Mouse (Mus musculus): ENCODE measurements at regions not wholly inside any gene's neighbourhood (a gene's known extent, or its start where the extent isn't known, plus 50 kb on each side); places are given as distances from the start of the nearest gene placed in this dataset.

DNA sequence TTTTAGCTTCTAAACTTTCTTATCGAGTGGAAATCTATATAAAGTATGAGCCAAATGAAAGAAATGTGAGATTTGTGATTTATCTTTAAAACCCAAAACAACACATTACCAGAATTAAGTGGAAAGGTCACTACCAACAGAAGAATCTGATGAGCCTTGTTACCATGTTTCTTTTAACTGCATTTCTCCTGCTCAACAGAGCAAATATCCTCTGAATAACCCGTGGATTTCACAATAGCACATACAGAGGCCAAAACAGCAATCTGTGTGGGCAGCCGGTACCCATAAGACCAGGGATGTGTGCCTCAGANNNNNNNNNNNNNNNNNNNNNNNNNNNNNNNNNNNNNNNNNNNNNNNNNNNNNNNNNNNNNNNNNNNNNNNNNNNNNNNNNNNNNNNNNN lies 85.3 kb downstream of the 4930444P10Rik start:
- Histone ChIP-seq H3K4me1 (no peaks in the 10 kb centered on the region), H3K27ac (no peak overlapping the region), H3K9ac (no peak overlapping the region), H3K9me3 (no peaks in the 10 kb centered on the region), H3K27me3 (no peaks in the 10 kb centered on the region), H3K4me2 (no peak overlapping the region), H3K36me3 (replicated peaks) (no peaks in the 10 kb centered on the region), H3K4me3 (replicated peaks) (no peak overlapping the region)
- no peak for ATAC-seq (ENCODE audit: low FRiP score)
- WGBS, result 80% methylated on average over 3 of the region's 3 CpGs

DNA sequence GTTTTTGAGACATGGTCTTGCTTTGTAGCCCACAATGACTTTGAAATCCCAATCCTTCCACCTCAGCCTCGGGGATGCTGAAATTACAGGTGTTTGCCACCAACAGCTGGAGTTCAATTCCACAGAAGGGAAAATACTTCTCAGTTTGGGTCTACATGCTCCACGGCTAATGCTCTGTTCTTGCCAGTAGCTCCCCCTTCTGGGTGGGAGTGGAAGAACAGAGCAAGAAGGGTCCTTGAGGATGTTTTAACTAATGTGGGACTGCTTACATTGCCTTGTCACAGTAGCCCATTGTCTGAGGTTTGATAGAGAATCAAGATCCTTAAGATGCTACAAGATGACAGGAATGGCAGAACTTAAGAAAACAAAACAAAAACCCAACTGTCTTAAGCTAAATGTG lies 86.2 kb downstream of the 4930444P10Rik start:
- no peaks in the 10 kb centered on the region for H3K27me3 ChIP-seq
- H3K4me2 ChIP-seq, result no peak overlapping the region
- no peaks in the 10 kb centered on the region for H3K9me3 ChIP-seq
- no peak for ATAC-seq (ENCODE audit: low FRiP score)
- no peak overlapping the region for H3K27ac ChIP-seq
- H3K9ac ChIP-seq, result no peak overlapping the region
- H3K4me1 ChIP-seq, result no peaks in the 10 kb centered on the region
- 74% methylated on average over 2 of the region's 2 CpGs for WGBS
- H3K4me3 ChIP-seq (replicated peaks), result no peak overlapping the region
- H3K36me3 ChIP-seq (replicated peaks), result no peaks in the 10 kb centered on the region

- Histone ChIP-seq H3K4me3 (replicated peaks) (no peak overlapping the region), H3K9me3 (no peaks in the 10 kb centered on the region), H3K36me3 (replicated peaks) (no peaks in the 10 kb centered on the region), H3K4me2 (no peak overlapping the region), H3K27ac (no peak overlapping the region), H3K27me3 (no peaks in the 10 kb centered on the region), H3K4me1 (no peaks in the 10 kb centered on the region), H3K9ac (no peak overlapping the region)
- ATAC-seq (ENCODE audit: low FRiP score), result no peak
- WGBS, result 85% methylated on average over 5 of the region's 5 CpGs
Observed at GRCm38 (mm10) chr1:15997135-15997534, 96.0 kb downstream of the 4930444P10Rik start.

GRCm38 (mm10) chr1:15996341-15996740 lies 96.8 kb downstream of the 4930444P10Rik start:
- Histone ChIP-seq H3K36me3 (replicated peaks) (no peaks in the 10 kb centered on the region), H3K27me3 (no peaks in the 10 kb centered on the region), H3K9ac (no peak overlapping the region), H3K4me2 (no peak overlapping the region), H3K4me3 (replicated peaks) (no peak overlapping the region), H3K4me1 (no peaks in the 10 kb centered on the region), H3K27ac (no peak overlapping the region), H3K9me3 (no peaks in the 10 kb centered on the region)
- ATAC-seq (ENCODE audit: low FRiP score), result 0 out of 2 replicates have a peak, but pooled peaks have one; percentile 17
- 72% methylated on average over 2 of the region's 2 CpGs for WGBS

GRCm38 (mm10) chr1:15993561-15994410 lies 99.3 kb downstream of the 4930444P10Rik start:
- no peak overlapping the region for H3K4me3 ChIP-seq (replicated peaks)
- peak; percentile 57; the same call in 1 of the 2 replicates for ATAC-seq (ENCODE audit: low FRiP score)
- no peak overlapping the region for H3K4me2 ChIP-seq
- H3K9ac ChIP-seq, result no peak overlapping the region
- no peaks in the 10 kb centered on the region for H3K9me3 ChIP-seq
- H3K27me3 ChIP-seq, result no peaks in the 10 kb centered on the region
- no peak overlapping the region for H3K27ac ChIP-seq
- no peaks in the 10 kb centered on the region for H3K4me1 ChIP-seq
- H3K36me3 ChIP-seq (replicated peaks), result no peaks in the 10 kb centered on the region
- 42% methylated on average over 4 of the region's 4 CpGs for WGBS

DNA sequence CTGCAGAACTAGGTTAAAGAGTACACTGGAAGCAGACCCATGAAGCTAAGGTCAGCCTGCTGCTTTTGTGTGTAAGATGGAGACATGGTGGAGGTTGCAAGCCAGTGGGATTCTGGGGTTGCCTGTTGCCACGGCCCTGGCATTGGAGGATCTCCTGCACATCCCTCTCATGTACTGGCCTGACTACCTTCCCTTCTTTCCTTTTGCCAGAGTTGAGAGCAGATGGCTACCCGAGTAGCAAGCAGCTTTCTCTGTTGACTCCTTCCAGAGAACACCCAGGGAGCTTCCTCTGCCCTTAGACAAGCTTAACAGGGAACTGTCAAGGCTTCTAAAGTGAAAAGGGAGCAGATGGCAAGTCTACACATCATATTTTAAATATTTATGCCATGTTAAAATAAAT lies 102.1 kb downstream of the 4930444P10Rik start:
- Histone ChIP-seq H3K36me3 (replicated peaks) (no peaks in the 10 kb centered on the region), H3K27me3 (no peaks in the 10 kb centered on the region), H3K4me1 (no peaks in the 10 kb centered on the region), H3K4me3 (replicated peaks) (no peak overlapping the region), H3K9me3 (no peaks in the 10 kb centered on the region), H3K9ac (no peak overlapping the region), H3K27ac (no peak overlapping the region), H3K4me2 (no peak overlapping the region)
- no peak for ATAC-seq (ENCODE audit: low FRiP score)
- 58% methylated on average over 2 of the region's 2 CpGs for WGBS

GRCm38 (mm10) chr1:15985579-15985978 lies 107.5 kb downstream of the 4930444P10Rik start:
- Histone ChIP-seq H3K27me3 (no peaks in the 10 kb centered on the region), H3K9me3 (no peaks in the 10 kb centered on the region), H3K27ac (no peak overlapping the region), H3K4me2 (no peak overlapping the region), H3K36me3 (replicated peaks) (no peaks in the 10 kb centered on the region), H3K4me3 (replicated peaks) (no peak overlapping the region), H3K4me1 (no peaks in the 10 kb centered on the region), H3K9ac (no peak overlapping the region)
- WGBS, result 90% methylated on average over 3 of the region's 3 CpGs
- ATAC-seq (ENCODE audit: low FRiP score), result no peak

DNA sequence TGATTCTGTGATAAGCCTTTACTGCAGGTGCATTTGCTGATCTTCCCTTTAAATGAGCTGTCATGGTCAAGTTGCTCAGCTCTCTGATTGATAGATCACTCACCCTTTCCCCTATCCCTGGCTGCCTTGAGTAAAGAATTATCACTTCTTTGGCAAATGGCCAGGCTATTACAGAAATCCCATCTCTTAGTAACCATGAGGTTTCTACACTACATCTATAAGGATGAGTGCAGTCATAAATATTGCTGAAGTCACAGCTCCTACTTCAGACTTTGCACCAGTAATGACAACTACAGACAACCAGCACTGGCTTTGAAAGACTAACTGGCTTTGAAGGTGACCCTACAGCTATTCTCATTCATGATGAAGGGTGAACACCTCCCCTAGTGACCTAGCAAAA lies 113.8 kb downstream of the 4930444P10Rik start:
- H3K27ac ChIP-seq, result no peak overlapping the region
- H3K9ac ChIP-seq, result no peak overlapping the region
- H3K4me1 ChIP-seq, result no peaks in the 10 kb centered on the region
- no peaks in the 10 kb centered on the region for H3K27me3 ChIP-seq
- ATAC-seq (ENCODE audit: low FRiP score), result no peak
- H3K4me2 ChIP-seq, result no peak overlapping the region
- no peaks in the 10 kb centered on the region for H3K9me3 ChIP-seq
- no peak overlapping the region for H3K4me3 ChIP-seq (replicated peaks)
- H3K36me3 ChIP-seq (replicated peaks), result no peaks in the 10 kb centered on the region

GRCm38 (mm10) chr1:15959578-15959977 lies 133.5 kb downstream of the 4930444P10Rik start:
- H3K9me3 ChIP-seq, result no peaks in the 10 kb centered on the region
- WGBS, result 85% methylated on average over 2 of the region's 2 CpGs
- H3K27ac ChIP-seq, result no peak overlapping the region
- no peak for ATAC-seq (ENCODE audit: low FRiP score)
- no peaks in the 10 kb centered on the region for H3K36me3 ChIP-seq (replicated peaks)
- H3K4me1 ChIP-seq, result no peaks in the 10 kb centered on the region; the same call in 1 of the 2 replicates
- no peak overlapping the region for H3K9ac ChIP-seq
- H3K4me2 ChIP-seq, result no peak overlapping the region
- H3K4me3 ChIP-seq (replicated peaks), result no peak overlapping the region
- no peaks in the 10 kb centered on the region for H3K27me3 ChIP-seq

DNA sequence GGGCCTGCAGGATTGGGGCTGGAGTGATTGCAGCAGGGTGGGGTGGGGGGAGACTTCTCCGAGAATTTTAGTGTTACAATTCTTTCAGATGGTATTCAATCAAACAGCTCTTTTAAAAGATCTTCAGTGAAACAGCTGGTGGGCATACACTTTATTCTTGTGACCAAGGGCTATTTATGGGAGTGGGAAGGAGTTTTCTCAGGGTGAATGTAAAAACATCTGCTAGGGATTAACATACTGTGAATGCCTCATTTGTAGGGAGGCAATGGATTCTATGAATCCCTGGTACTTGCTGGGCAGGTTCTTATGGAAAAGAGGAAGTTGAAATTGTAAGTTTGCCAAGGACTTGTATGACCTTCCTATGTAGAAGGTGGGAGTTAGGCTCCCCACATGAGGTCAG lies 134.5 kb downstream of the 4930444P10Rik start:
- H3K27ac ChIP-seq, result no peak overlapping the region
- 31% methylated on average over 1 of the region's 1 CpGs for WGBS

DNA sequence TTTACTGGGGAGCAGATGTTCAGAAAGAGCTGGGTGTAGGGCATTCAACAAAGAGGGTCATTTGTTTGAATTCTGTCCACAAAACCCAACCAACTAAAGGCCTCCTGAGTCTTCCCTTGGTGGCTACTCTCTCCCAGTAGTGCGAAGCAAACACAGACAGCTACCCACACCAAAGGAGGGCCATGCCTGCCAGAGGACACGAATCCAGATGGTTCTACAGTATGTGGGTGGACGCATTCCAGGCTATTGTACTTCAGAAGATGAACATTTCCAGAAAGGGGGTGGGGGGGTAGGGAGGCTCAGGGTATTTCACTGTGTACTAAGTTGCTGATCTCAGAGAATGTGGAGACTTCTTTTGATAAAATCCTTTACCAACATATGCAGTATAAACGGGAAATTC lies 149.5 kb downstream of the 4930444P10Rik start:
- WGBS, result 86% methylated on average over 4 of the region's 4 CpGs
- no peak overlapping the region for H3K4me3 ChIP-seq (replicated peaks)
- H3K9ac ChIP-seq, result no peak overlapping the region
- H3K4me2 ChIP-seq, result no peak overlapping the region
- no peaks in the 10 kb centered on the region for H3K36me3 ChIP-seq (replicated peaks)
- ATAC-seq (ENCODE audit: low FRiP score), result no peak
- no peak overlapping the region for H3K27ac ChIP-seq
- no peaks in the 10 kb centered on the region for H3K4me1 ChIP-seq
- no peaks in the 10 kb centered on the region for H3K9me3 ChIP-seq
- H3K27me3 ChIP-seq, result no peaks in the 10 kb centered on the region

More for the DNA sequence above, 134.5 kb downstream of the 4930444P10Rik start:
- H3K4me3 ChIP-seq (replicated peaks), result no peak overlapping the region
- no peak for ATAC-seq (ENCODE audit: low FRiP score)
- no peaks in the 10 kb centered on the region for H3K36me3 ChIP-seq (replicated peaks)
- H3K4me2 ChIP-seq, result no peak overlapping the region
- no peaks in the 10 kb centered on the region for H3K27me3 ChIP-seq
- H3K4me1 ChIP-seq, result no peaks in the 10 kb centered on the region; the same call in 1 of the 2 replicates
- no peaks in the 10 kb centered on the region for H3K9me3 ChIP-seq
- H3K9ac ChIP-seq, result no peak overlapping the region

DNA sequence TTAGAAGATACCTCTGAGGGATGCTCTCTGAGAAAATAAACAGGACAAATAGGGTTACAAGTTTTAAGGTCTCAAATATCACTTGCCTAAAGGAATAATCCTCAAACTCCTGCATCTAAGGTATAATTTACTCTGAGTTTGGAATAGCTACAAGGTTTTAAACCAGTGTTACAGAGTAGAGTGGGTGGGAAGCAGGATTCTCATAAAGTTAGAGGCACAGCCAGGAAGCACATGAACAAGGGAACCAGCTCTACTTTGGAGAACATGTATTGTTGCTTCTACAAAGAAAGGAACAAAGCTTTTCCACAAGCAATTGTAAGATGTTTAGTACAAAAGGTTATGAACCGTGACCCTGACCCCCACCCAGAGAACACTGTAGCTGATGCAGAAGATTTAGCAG lies 150.1 kb downstream of the 4930444P10Rik start:
- Histone ChIP-seq H3K27ac (no peak overlapping the region), H3K9me3 (no peaks in the 10 kb centered on the region), H3K4me1 (no peaks in the 10 kb centered on the region), H3K36me3 (replicated peaks) (no peaks in the 10 kb centered on the region), H3K9ac (no peak overlapping the region), H3K4me2 (no peak overlapping the region), H3K27me3 (no peaks in the 10 kb centered on the region), H3K4me3 (replicated peaks) (no peak overlapping the region)
- WGBS, result 47% methylated on average over 1 of the region's 1 CpGs
- ATAC-seq (ENCODE audit: low FRiP score), result no peak
